Mouse (Mus musculus): ENCODE results near the gene Ggcx. TPM values are rescaled to one million over a fixed set of nuclear protein-coding genes. Genes with fewer than 3 reads are reported as not detected.
"Not testable (repeated sequence)": the region's sequence is repeated elsewhere in the genome, so short reads cannot be mapped to it uniquely, and the experiment has no call there.

Gene Ggcx
- total RNA-seq, 2 experiments from 2014 or later = 19.2 to 19.3 TPM

DNA sequence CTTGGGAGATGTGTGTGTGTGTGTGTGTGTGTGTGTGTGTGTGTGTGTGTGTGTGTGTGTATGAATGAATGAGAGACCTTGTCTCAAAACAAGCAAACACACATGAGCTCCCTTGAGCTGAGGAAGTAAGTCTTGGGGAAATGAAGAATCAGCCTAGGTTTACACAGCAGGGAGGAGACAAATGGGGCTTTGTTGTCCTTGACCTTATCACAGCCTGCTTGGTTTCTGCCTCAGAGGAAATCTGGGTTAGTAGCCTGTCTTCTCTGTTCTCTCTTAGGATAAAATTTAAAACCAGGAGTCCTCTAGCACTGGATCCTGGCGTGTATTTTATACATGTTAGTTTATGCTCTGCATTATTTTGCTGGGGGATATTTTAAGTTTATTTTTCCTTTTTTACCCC, 5.7 kb downstream of the Ggcx start:
- intact Hi-C loops (cut with DNase I) = no loop called here

DNA sequence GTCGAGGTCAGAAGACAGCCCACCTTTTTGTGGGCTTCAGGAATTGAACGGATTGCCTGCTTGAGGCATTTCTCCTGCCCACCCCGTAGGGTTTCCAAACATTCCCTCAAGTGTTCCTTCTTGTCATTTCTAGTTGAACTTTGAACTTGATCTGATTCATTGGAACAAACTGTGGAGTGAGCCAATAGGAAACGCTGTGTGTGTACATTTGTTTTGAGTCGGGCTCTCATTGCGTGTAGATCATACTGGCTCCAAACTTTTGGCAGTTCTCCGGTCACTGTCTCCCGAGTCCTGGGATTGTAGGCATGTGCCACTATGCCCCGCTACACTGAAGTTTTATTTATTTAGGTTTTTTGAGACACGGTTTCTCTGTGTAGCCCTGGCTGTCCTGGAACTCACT, 6.8 kb downstream of the Ggcx start:
- intact Hi-C loops (cut with DNase I) = no loop called here
- DNase-seq (ENCODE audit: low spot score in 2 of 2) = no peak

More for the DNA sequence above, 5.7 kb downstream of the Ggcx start:
- DNase-seq (ENCODE audit: low spot score in 2 of 2) = no peak

DNA sequence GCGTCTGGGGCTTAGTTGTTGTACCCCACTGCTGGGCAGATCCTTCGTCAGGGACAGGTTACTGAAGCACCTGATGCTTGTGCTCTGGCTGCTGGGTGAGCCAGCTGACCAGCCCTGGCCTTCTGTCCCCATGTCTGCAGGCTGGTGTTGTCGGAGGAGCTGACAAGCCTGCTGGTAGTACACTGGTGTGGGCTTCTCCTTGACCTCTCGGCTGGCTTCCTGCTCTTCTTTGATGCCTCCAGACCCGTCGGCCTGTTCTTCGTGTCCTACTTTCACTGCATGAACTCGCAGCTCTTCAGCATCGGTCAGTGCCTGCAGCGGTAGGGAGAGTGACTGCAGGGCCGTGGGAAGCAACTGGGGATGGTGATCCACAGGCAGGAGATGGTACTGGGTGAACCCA, 11.5 kb downstream of the Ggcx start:
- no peak for DNase-seq (ENCODE audit: low spot score in 2 of 2)
- intact Hi-C loops (cut with DNase I) = no loop called here

DNA sequence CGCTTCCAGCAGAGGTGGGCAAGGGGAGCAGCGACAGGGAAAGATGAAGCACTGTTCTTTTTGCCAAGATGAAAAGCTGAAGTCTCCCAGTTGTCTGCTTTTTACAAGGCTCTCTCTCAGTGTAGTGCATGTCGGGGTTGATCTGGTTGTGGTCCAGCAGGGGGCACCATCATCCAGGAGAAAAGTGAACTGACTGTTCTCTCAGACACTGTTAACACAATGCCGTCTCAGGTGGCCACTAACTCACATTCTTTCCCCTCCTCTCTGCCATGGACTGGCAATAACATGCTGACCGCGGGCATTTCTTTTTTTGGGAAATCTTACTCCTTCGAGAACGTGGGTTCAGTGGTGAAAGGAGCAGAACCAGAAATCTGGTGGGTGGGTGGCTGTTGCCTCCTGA, 13.9 kb downstream of the Ggcx start:
- peak; percentile 79 to 83 for DNase-seq (ENCODE audit: low spot score in 2 of 2)
- intact Hi-C loops (cut with DNase I) = loop anchor here (1.0 kb wide), 2 partner anchors 106 to 138 kb away; no protein-coding TSS in a partner anchor

DNA sequence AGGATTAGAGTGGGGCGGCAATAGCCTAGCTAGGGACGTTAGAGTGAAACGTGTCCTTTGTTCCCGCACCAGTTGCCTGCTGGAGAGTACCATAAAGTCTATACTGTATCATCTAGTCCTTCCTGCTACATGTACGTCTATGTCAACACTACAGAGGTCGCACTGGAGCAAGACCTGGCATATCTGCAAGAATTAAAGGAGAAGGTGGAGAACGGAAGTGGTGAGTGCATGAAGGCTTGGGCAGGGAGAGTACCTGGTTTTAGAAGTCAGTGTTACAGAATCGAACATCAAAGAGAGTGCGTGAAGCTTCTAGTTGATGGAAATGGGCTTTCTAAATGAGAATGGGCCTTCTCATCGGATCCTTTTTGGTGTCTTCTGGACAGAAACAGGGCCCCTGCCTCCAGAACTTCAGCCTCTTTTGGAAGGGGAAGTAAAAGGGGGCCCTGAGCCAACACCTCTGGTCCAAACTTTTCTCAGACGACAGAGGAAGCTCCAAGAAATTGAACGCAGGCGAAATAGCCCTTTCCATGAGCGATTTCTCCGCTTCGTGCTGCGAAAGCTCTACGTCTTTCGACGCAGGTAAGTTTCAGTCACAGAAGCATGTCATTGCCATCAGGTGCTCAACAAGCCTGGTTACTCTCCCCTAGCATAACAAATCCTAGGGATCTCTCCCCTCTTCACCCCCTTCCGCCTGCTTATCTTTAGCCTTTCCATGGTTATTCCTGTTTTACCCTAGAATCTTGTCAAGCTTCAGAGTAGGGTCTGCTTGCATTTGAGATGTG, 15.1 kb downstream of the Ggcx start:
- no peak for DNase-seq (ENCODE audit: low spot score in 2 of 2)
- intact Hi-C loops (cut with DNase I) = loop anchor here (1.0 kb wide), 1 partner anchor 134 kb away; no protein-coding TSS in a partner anchor

DNA sequence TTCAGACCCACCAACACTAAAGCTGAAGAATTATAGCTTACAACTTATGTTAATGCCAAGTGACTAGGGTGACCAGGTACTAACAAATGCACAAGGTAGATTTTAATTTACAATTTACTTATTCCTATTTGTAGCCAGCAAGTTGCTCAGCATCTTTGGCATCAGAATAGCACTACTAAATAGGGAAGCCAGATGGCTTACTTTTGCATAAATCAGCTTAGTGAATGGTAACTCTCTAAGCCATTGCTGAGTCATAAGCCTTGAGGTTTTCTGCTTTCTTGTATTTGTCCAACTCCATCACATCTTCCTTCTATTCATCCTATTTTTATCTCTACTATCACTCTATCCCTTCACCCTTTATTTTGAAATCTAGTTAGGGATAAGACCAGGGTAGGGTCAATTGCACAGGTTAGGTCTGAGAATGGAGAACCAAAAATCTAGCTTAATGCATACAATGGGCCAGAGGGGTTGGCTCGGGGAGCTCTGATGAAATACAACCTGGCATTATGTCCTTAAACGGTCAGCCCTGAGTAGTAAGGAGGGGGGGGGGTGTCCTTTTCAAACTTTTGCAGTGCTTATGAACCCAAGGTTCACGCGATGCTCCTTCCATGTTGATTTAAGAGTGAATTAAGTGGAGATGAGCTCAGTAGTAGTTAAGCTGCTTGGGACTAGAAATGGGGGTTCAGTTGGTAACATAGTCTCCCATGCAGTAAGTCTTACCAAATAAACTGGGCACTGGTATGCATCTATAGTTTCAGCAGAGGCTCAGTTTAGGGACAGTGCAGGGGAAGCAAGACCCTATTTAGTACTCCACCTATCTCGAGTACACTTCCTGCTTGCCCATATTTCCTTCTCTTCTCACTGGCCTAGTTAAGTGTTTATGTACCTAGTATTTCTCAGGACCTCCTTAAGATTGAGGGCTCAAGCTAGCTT, 17.1 kb downstream of the Ggcx start:
- peak in 1 of 2 experiments; percentile 66 for DNase-seq (ENCODE audit: low spot score in 2 of 2)
- intact Hi-C loops (cut with DNase I) = no loop called here

DNA sequence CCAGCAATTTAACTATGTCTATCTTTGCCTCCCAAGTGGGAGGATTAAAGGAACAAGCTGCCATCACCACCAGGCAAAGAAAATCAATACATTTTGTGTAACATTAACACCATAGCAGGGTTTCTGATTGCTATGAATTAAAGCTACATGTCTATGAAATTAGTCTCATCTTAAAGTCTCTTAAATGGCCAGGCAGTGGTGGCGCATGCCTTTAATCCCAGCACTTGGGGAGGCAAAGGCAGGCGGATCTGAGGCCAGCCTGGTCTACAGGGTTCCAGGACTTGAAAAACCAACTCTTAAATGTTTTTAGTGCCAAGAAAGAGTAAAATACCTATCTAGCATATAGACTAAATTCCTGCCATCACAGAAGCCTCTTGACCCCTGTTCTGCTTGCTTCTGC, 18.0 kb downstream of the Ggcx start:
- peak in 1 of 2 experiments; percentile 31 for DNase-seq (ENCODE audit: low spot score in 2 of 2)
- intact Hi-C loops (cut with DNase I) = no loop called here

DNA sequence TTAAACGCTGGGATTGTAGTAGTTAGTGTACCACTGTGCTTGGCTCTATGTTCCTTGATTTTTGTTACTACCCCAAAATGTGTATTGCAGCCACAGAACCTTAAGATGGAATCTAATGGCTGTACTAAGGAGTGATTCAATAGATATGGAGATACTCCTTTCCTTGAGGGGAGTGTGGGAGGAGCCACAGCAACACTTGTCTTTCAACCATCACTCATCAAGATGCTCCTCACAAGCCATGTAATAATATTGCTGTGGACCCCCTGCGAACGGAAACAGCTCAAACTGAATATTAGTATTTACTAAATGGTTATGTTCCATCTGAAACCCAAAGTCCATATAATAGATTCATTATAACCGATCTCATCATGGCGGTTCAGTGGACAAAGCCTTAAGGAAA, 24.1 kb downstream of the Ggcx start:
- intact Hi-C loops (cut with DNase I) = loop anchor here (2.0 kb wide), 1 partner anchor 97 kb away; no protein-coding TSS in a partner anchor
- peak in 1 of 2 experiments; percentile 23 for DNase-seq (ENCODE audit: low spot score in 2 of 2)

DNA sequence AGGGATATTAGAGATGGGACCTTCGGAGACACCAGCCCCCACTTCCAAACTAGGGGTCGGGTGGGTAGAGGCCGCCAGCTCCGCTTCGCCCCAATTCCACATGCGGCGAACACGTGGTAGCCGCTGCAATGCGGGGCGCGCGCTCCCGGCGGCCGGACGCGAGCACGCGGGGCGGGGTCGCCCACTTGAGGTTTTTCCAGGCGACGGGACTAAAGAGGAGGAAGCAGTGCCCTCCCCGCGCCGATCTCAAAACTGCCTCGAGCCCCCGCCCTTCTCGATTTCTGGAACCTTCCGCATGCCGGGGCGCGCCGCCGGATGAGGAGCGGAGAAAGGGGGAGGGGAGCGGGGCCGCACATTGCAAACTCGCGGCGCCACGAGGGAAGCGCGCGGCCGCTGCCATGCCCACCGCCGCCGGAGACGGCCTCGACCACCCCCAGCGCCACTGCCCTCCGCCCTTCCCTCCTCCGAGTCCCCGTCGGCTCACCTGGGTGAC, 24.8 kb downstream of the Ggcx start:
- intact Hi-C loops (cut with DNase I) = loop anchor here (1.0 to 2.0 kb wide), 2 partner anchors 73 to 96 kb away; no protein-coding TSS in a partner anchor
- peak; percentile 90 to 96 for DNase-seq (ENCODE audit: low spot score in 2 of 2)

DNA sequence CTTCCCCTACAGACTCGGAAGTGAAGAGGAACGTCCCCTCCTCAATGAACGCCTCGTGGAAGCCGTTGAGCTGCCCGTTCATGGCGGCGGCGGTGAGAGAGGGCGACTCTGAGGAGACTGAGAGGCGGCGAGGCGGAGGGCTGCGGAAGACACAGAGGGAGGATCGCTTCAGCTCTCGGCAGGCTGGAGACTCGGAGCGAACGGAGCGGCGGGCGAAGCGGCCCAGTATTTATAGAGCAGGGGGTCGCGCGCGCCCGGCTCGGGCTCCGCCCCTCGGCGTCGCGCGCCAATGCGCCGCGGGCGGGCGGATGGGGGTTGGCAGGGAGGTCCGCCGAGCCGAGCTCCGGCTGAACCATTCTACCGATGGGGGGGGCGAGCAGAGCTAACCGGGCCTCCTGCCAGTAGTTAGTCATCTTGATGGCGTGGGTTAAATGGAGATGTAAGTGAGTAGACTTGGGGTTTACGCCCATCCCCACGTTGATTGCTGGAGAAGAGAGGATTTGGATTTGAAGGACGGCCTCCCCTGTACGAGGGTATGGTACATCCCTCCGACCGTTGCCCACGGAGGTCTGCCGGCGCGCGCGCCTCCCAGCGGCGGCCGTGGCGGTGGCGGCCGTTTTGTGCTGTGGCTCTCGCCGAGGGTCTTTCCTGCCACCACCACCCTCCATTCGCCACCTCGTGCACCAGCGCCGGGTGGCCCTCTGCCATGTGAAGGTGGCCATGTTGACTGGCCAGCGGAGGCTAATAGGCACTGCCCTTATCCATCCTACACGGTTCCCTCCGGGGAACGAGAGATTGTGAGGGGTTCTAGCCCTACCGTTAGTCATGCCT, 25.5 kb downstream of the Ggcx start, which contains the start of gene Mat2a:
Mat2a (minus strand) TSS at position 204 of the 831 bp plus-strand sequence.
- DNase-seq (ENCODE audit: low spot score in 2 of 2) = peak; percentile 97 to 99
- intact Hi-C loops (cut with DNase I) = loop anchor here (1.0 to 2.0 kb wide), 2 partner anchors 73 to 95 kb away; no protein-coding TSS in a partner anchor

DNA sequence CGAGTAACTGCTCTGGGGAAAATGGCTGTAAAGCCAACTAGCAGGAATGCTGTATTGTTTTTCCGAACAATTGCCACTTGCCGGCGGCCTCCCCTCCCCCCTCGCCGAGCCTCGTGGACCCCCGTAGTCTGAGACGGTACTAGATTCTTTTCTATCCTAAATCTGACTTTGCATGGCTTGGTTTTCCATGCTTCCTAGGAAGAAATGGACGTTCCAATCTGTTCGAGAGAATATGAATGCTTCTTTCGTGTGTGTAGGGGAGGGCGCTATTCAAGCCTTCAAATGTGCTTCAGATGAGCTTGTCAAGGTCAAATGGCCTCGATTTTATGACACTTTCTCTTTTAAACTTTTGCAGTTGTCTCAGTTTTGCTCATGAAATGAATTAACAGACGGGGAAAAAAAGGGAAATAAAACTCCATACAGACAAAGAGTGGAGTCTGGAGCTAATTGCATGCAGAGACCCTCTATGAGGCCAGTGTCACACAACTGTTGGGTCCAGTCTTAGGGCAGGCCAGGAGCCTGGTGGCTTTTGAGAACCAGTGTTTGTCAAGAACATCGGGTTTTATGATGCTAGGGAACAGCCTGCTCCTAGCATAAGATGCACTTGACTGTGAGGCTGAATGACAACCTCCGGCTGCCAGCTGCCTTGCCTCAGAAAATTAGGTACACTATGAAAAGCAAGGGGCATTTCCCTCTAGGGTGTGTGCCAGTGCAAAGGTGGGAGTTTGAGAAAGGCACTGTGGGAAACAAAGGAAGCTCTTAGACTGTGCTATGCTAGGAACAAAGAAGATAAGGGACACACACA, 26.3 kb downstream of the Ggcx start:
- intact Hi-C loops (cut with DNase I) = no loop called here
- peak; percentile 40 for DNase-seq (ENCODE audit: low spot score in 2 of 2)

DNA sequence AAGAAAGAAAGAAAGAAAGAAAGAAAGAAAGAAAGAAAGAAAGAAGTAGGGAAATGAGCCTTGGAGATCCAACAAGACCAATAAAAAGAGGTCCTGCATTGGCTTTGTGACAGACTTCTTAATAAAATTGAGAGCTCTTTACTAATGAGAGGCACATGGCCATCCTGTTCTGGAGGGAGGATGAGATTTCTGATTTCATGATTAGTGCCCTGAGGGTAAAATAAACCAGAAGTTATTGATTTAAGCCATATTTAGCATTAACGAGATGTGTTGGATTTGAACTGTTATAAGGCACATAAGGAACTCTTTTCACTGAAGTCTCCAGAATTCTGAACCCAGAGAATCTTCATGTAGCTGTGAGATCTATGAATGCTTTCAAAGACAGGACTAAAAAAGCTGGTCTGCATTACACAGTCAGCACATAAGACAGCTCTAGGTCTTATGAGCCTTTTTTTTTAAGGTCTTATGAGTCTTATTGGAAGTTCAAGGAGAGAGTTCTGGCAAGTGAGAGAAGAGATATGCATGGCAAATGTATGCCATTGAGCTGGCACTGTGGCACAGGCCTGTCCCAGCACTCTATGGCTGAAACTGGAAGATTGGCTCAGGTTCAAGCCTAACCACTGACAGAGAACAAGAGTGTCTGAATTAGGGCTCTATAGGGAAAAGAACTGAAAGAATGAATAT, 29.0 kb downstream of the Ggcx start:
- intact Hi-C loops (cut with DNase I) = no loop called here

DNA sequence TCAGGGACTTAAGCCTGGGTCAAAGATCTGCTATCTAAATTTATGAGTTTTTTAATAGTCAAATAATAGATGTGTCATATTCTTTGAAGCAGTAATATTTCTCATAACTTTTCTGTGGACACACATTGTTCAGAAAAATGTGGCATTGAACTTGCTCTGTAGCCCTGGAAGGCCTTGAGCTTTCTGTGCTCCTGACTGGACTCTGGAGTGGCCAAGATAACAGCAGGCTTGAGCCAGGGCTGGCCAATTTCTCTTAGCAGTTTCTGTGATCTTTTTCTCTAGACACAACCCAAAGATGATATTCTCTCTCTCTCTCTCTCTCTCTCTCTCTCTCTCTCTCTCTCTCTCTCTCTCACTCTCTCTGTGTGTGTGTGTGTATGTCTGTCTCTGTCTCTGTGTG, 30.9 kb downstream of the Ggcx start:
- intact Hi-C loops (cut with DNase I) = no loop called here
- no peak for DNase-seq (ENCODE audit: low spot score in 2 of 2)

More for the DNA sequence above, 29.0 kb downstream of the Ggcx start:
- DNase-seq (ENCODE audit: low spot score in 2 of 2) = no peak

DNA sequence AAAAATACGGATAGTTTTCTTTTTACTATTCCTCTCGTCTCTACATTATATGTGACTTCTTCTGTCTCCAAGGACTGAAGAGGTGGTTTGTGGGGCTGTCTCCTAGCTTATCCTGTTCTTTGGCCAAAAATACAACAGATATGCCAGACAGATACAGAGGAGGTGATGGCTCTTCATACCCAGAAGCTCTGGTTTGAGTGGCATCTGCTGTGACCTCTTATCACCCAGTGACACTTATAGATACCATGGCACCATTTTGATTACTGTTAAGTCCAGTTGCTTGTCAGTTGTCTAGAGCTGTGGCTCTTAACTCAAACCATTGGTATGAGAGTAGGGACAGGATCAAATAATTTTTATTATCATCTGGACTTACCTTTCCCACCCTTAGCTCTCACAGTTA, 33.4 kb downstream of the Ggcx start:
- no peak for DNase-seq (ENCODE audit: low spot score in 2 of 2)
- intact Hi-C loops (cut with DNase I) = no loop called here

DNA sequence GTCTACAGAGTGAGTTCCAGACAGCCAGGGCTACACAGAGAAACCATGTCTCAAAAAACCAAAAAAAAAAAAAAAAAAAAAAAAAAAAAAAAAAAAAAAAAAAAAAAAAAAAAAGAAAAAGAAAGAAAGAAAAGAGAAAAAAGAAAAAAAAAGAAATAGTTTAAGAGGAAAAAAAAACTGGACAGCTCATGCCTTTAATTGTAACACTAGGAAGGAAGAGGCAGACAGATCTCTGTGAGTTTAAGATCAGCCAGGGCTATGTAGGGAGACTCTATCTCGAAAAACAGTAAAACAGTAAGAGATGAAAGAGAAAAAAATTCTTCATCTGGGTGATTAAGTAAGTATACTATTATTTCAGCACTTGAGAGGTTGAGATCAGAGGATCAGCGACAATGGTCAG, 37.7 kb downstream of the Ggcx start:
- DNase-seq (ENCODE audit: low spot score in 2 of 2); intact Hi-C loops (cut with DNase I): not testable (repeated sequence)

DNA sequence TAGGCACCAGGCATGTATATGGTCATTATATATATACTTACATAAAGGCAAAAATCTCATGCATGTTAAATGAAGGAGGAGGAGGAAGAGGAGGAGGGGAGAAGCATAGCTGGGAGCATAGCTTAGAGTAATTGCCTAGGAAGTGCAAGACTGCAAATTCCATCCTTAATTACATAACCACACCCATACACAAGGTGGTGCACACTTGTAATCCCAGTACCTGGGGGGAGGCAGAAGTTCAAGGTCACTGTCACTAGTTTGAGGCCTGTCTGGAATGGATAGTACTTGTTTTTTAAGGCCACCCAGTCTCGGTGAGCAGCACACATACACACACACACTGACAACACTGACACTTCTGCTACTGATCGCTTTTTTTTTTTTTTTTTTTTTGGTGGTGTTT, 38.2 kb downstream of the Ggcx start:
- intact Hi-C loops (cut with DNase I) = no loop called here
- no peak for DNase-seq (ENCODE audit: low spot score in 2 of 2)

DNA sequence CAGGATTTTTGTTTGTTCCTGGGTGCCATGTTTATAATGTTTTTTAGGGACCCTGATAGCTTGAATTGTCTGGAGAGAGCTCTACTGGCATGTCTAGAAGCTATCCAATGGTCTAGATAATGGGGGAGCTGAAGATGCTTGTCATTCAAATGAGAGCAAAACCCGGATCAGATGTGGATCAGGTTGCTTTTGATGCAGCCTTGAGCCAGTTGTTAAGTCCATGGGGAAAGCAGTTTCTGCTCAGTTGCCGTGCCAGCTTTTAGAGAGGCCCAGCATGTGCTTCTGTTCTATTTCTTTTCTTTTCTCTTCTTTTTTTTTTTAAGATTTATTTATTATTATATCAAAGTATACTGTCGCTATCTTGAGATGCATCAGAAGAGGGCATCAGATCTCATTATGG, 39.5 kb downstream of the Ggcx start:
- intact Hi-C loops (cut with DNase I) = no loop called here
- DNase-seq (ENCODE audit: low spot score in 2 of 2) = no peak
